Mouse (Mus musculus): ENCODE results near the gene Abraxas1.

Abraxas1 gene

GRCm38 (mm10) chr5:100822826-100823225 lies 2.1 kb upstream of the Abraxas1 start:
- peak; percentile 29 to 51 for DNase-seq (ENCODE audit: low spot score in 2 of 2)

- no peak for DNase-seq (ENCODE audit: low spot score in 2 of 2)
Measured at GRCm38 (mm10) chr5:100821375-100821774, 610 bp upstream of the Abraxas1 start.

- no peak for DNase-seq (ENCODE audit: low spot score in 2 of 2)
Measured at GRCm38 (mm10) chr5:100819568-100820480, 941 bp downstream of the Abraxas1 start.

- no peak for DNase-seq (ENCODE audit: low spot score in 2 of 2)
Measured at GRCm38 (mm10) chr5:100818341-100818740, 2.4 kb downstream of the Abraxas1 start.

DNA sequence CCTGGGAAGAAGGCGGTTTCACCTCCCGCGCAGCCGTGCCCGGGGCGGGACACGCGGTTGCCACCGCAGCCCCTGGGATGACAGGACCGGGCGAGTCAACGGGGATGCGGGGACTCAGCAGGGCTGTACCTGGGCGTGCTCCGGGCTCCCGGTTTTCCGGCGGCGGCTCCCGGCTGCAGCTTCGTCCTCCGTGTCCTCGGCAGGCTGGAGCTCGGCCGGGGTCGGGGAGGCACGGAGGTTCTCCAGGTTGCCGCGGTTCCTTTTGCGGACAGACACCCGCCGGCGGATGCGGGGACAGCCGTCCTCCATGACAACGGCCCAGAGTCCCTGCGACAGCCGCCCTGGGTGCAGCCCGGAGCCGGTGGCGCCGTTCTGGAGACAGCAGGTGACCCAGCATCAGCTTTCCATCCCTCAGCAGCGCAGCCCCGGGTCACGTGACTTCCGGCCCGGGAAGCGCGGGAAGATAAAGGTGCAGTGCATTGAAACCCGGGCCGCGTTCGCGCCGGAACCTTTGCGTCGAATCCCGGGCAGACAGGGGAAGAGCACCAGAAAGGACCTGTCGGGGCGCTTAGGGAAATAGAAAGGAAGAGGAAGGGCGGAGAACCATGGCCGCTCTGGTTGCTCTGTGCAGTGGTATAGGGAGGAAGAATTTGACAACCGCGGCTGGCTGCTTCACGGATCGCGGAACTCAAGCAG lies 22.5 kb downstream of the Abraxas1 start, which contains the start of the genes Helq and Mrps18c:
Gene Helq (minus strand): TSS at position 434 of the 696 bp plus-strand sequence.
Gene Mrps18c (plus strand): TSS at position 463 of the 696 bp plus-strand sequence.
- peak; percentile 88 to 91 for DNase-seq (ENCODE audit: low spot score in 2 of 2)

GRCm38 (mm10) chr5:100794084-100794483 lies 26.7 kb downstream of the Abraxas1 start:
- DNase-seq (ENCODE audit: low spot score in 2 of 2): no peak

- DNase-seq (ENCODE audit: low spot score in 2 of 2): no peak
Measured at GRCm38 (mm10) chr5:100792261-100792660, 28.5 kb downstream of the Abraxas1 start.

DNA sequence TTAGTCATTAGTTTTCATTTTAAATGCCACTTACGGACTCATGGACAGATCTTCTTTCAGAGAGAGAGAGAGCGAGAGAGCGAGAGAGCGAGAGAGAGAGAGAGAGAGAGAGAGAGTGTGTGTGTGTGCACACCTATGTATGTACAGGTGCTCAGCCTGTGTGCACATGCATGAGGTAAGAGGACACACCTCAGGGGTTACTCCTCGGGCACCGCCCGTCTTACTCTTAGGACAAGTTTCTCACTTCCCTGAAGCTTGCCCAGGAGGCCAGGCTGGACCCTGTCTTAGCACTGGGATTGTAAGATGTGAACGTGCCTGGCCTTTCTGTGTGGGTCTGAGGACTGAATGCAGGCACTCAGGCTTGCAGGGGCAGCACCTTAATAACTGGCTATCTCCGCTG lies 33.2 kb downstream of the Abraxas1 start:
- no peak for DNase-seq (ENCODE audit: low spot score in 2 of 2)

- no peak for DNase-seq (ENCODE audit: low spot score in 2 of 2)
Measured at GRCm38 (mm10) chr5:100779002-100779401, 41.8 kb downstream of the Abraxas1 start.

- no peak for DNase-seq (ENCODE audit: low spot score in 2 of 2)
Measured at GRCm38 (mm10) chr5:100776900-100777299, 43.9 kb downstream of the Abraxas1 start.

DNA sequence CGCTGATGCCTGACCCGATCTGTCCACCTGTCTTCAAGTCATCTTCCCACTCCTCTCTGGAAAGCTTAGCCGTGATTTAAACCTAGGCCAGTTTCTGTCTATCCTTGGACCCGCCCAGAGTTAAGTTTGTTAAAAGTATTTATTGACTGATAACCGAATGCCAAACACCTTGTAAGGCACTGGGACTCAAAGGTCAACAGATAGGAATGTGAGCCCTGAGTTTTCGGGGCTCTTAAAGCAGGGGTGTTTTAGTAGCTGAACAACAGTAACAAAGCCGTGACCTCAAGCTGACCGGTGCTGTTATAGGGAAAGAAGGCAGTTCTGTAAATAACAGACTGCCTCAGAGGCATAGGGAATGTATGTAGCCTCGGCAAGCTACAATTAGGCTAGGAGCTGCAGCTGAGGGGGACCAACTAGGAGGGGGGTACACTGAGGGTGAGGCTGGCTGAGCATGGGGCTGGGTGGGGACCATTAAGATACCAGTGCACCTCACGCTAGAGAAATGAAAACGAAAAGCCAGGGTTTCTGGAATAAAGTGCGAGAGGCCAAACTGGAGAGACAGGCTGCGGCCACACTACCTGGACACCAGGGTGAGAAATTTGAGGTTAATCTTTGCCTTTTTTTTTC lies 44.9 kb downstream of the Abraxas1 start:
- no peak for DNase-seq (ENCODE audit: low spot score in 2 of 2)

DNA sequence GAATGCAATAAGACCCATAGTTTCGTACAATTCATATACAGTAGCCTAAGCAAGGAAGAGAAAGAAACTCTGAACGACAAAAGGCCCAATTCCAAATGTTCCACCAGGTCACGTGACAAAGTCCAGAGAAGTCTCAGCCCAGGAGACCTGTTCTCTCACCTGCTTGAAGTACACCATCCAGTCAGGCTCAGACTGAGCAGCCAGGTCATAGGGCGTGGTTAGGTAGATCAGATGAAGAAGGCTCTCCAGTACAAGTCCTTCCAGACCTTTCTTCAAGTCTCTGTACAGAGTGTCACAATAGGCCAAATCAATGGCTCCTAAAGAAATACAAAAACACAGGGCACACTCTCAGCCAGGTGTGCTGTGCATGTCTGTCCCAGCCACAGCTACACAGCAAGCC lies 49.2 kb downstream of the Abraxas1 start:
- DNase-seq (ENCODE audit: low spot score in 2 of 2): no peak

DNA sequence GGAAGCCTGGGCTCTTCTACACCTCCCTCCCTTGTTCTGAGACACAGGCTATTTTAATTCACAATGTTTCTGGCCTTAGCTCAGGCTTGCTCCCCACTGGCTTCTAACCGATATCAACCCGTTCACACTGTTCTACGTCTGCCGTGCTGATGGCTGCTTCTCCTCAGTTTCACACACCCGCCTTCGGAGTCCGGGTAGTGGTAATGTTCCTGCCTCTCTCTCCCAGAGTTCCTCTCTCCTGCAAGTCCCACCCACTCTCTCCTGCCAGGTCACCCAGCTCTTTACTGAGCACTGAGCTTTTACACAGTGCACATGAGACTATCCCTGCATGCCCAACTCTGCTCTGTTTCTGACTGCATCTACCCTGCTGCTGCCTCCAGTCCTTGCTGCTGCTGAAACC lies 54.7 kb downstream of the Abraxas1 start:
- no peak for DNase-seq (ENCODE audit: low spot score in 2 of 2)

DNA sequence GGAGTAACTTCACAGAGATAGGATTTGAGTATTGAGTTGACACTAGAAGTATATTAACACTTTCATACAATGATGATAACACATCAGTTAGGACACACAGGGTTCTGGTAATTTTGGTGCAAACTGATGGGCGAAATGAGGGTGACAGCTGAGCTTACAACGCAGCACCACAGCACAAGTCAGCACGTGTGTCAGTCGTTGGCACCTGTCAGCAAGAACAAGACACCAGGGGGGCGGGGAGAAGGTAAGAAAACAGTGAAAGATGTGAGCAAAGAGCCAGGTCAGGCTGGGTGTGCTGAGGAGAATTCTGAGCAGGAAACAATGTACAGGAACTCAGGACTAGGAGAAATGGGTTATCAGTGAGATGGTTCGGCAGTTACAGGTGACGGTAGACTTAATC lies 59.0 kb downstream of the Abraxas1 start:
- no peak for DNase-seq (ENCODE audit: low spot score in 2 of 2)

GRCm38 (mm10) chr5:100760049-100760663 lies 60.6 kb downstream of the Abraxas1 start:
- DNase-seq (ENCODE audit: low spot score in 2 of 2): no peak

DNA sequence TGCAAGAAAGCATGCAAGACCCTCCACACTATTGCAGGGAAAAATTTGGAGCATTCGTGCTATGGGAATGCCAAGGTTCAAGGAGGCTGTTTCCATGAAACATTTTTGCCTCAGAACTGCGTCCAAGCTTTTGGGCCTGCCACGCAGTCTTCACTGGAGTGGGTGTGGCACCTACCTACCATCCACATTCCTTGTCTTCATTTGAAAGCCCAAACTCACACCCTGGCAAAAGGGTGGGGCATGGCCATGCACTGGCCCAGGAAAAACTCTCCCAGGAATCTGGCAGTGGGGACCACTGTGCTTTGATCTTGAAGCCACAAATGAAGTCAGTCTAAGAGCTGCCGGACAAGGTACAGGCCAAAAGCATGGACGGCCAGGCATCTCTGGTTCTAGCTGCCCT lies 62.6 kb downstream of the Abraxas1 start:
- no peak for DNase-seq (ENCODE audit: low spot score in 2 of 2)
